Mouse (Mus musculus): ENCODE results near the gene Sult4a1. TPM values are rescaled to one million over a fixed set of nuclear protein-coding genes. Genes with fewer than 3 reads are reported as not detected.

Sult4a1 gene
- total RNA-seq, 2 experiments from 2014 or later = 4.4 to 4.9 TPM

DNA sequence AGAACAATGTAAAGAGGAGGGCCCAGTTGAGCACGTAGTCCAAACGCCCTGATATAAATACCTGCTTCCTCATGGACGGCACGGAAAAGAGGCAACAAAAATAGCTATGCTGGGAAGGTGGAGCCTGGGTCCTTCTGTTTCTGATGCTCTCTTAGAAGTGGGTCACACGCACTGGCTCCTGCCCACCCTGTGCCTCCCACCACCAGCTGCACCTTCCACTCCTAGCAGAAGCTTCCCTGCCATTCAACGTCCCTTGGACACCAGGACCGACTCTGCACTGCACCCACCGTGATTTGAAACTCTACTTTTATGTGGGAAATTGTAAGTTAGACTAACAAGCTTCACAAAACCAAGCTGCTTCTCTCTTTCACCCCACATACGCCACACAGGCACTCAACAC is 53.2 kb downstream of the Sult4a1 start:
- no peak for DNase-seq (ENCODE audit: low spot score in 2 of 2)

DNA sequence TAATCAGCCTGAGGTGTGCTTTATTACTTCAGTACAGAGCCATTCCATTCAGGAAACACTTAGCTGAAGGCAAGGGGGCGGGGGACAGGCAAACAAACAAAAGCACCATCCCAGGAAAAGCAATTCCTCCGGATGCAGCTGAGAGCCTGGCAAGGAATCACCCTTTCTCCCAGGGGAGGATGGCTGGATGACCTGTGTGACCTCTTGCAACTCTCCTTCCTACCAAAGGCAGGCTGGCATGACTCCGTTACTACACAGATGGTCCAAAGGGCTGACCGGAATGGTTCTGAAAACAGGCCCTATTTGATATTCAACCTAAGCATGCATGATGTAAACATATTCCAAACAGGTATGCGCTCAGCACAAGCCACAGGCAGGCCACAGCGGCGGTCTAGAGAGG is 56.0 kb downstream of the Sult4a1 start:
- peak in 1 of 2 experiments; percentile 14 for DNase-seq (ENCODE audit: low spot score in 2 of 2)

DNA sequence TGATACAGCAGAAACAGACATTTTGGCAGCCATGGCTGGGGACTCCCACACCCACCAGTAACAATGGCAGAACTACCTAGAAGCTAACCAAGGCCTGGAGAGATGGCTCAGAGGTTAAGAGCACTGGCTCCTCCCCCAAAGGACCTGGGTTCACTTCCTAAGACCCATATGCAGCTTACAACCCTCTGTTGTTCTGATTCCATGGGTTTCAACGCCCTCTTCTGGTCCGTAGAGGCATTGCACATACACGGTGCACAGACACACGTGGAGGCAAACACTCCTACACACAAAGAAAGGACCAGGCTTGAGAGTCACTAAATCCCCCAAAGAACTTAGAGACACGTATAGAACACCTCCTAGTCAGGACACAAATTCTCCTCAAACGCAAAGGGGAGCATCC is 60.0 kb downstream of the Sult4a1 start:
- no peak for DNase-seq (ENCODE audit: low spot score in 2 of 2)

DNA sequence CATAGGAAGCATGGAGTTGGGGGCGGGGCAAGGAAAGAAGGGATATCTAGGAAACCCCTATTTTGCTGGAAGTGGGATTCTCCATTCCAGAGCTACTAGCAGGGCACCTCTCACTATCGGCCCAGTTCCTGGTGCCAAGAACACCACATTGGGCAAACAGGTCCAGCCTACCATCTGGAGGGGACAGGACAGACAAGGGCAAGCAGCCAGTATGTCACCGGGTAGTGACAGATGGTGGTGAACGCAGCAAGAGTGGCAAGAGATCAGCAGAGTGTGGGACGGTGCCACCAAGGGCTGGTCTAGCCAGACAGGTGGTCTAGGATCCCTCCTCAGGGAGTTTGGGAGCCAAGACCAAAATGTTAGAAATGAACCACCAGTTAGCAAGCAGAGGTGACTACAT is 68.5 kb downstream of the Sult4a1 start:
- DNase-seq (ENCODE audit: low spot score in 2 of 2) = no peak

Other genes starting within 250 kb of the Sult4a1 start
- gene Efcab6, start 40.4 kb downstream of the Sult4a1 start, total RNA-seq (2021) = not detected
- under 1 TPM; 0.17 to 0.48 TPM for gene Pnpla5, start 17.4 kb upstream of the Sult4a1 start, total RNA-seq (2021)
- 100 to 1,000 TPM in 1 of 2 experiments, 10 to 100 TPM in 1; 55.8 to 288 TPM for gene Pnpla3, start 62.1 kb upstream of the Sult4a1 start, total RNA-seq (2021)
- 100 to 1,000 TPM; 148 to 189 TPM for gene Samm50, start 86.5 kb upstream of the Sult4a1 start, total RNA-seq (2021)
- gene Parvb, start 126.3 kb upstream of the Sult4a1 start, total RNA-seq (2021) = 10 to 100 TPM; 15.6 to 24.9 TPM
- 1 to 10 TPM; 3.4 to 3.8 TPM for gene Parvg, start 218.3 kb upstream of the Sult4a1 start, total RNA-seq (2021)